Mouse (Mus musculus) midbrain, embryonic 11.5 days (tissue): ENCODE results near the gene G430095P16Rik. TPM values are rescaled to one million over a fixed set of nuclear protein-coding genes. Genes with fewer than 3 reads are reported as not detected.

Experiments
- ATAC-seq: fragments of 200-750 bp; cut with Nextera tagmentation; 2 replicates; pipeline ENCODE4 v1.8.0; 2017; ENCODE audit warnings: moderate TSS enrichment, moderate library complexity; ENCODE audit not compliant: low FRiP score
- DNase-seq: peaks from one replicate; pipeline ENCODE4 v3.0.0; 2015; ENCODE audit warnings: low spot score; ENCODE audit errors: missing footprints
- H3K27ac ChIP-seq: fragments of 300-500 bp; sonication (generic); 2 replicates; pipeline ENCODE4 v1.5.1; 2014; ENCODE audit warnings: low read depth, low read length
- H3K27me3 ChIP-seq: fragments of 300-500 bp; sonication (generic); 2 replicates; pipeline ENCODE4 v1.6.1; 2014; ENCODE audit warnings: mild to moderate bottlenecking, low read length, moderate library complexity, mixed read lengths; ENCODE audit not compliant: control insufficient read depth, insufficient read depth
- H3K36me3 ChIP-seq: fragments of 300-500 bp; sonication (generic); 2 replicates; pipeline ENCODE4 v1.6.1; 2014; ENCODE audit warnings: mild to moderate bottlenecking, low read length, moderate library complexity, mixed read lengths; ENCODE audit not compliant: control insufficient read depth, insufficient read depth
- H3K4me1 ChIP-seq: fragments of 300-500 bp; sonication (generic); 2 replicates; pipeline ENCODE4 v1.6.1; 2014; ENCODE audit warnings: low read length; ENCODE audit not compliant: control insufficient read depth, insufficient read depth
- H3K4me2 ChIP-seq: fragments of 300-500 bp; sonication (generic); 2 replicates; pipeline ENCODE4 v1.6.1; 2014; ENCODE audit warnings: mild to moderate bottlenecking, moderate library complexity
- H3K4me3 ChIP-seq: fragments of 300-500 bp; sonication (generic); 2 replicates; pipeline ENCODE4 v1.5.1; 2014; ENCODE audit warnings: low read depth, low read length
- H3K9ac ChIP-seq: fragments of 300-500 bp; sonication (generic); 2 replicates; pipeline ENCODE4 v1.6.1; 2014; ENCODE audit warnings: low read length
- H3K9me3 ChIP-seq: fragments of 300-500 bp; sonication (generic); 2 replicates; pipeline ENCODE4 v1.6.1; 2016; ENCODE audit warnings: low read length; ENCODE audit not compliant: control insufficient read depth
- WGBS: fragments of 180-500 bp; shearing (Covaris S2); extraction: QIAGEN DNeasy Blood & Tissue Kit; methylation state at CpG from one replicate; pipeline ENCODE4 v1.1.7; 2014; 5-methylcytosine and 5-hydroxymethylcytosine counted together
- polyA plus RNA-seq: library from polyadenylated mRNA; unstranded; fragments of >200 nt; fragmentation: Nextera tagmentation; extraction: Ambion mirVana; gene quantifications from 2 replicates; pipeline ENCODE4 v1.2.1, GENCODE M21; 2014

The G430095P16Rik gene
- polyA plus RNA-seq, 1 experiment from 2014 or later: 1.9 TPM

DNA sequence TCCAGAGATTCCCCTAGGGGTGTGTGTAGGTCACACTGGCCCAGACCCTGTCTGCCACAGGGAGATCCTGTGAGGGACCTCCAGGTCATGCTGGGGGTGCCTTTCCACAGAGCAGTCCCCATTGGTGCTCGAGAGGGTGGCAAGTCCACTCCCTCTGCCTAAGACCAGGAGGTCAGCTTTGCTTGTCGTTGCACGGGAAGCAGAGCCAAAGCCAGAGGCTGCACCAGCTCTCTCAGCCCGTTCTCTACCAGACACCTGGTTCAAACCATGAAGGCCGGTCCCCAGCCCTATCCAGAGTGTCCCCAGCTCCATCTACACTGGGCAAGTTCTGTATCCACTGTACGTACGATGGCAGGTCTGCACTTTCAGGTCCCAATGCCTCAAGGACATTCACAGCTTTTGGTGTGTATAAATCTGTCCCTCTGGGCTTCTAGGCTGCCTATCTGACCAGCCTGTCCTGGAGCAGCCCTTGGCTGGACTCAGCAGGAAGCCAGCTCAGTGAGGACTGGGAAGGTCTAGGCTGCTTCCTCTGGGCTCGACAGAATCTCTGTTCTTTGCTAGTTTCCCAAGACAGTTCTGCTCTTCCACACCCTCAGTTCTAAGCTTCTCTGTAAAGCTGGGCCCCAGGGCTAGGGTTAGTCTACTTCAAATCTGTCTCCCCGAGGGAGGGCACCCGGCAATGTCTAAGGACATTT is 2.6 kb downstream of the G430095P16Rik start:
- Histone ChIP-seq H3K4me1 (peaks cover 23% of the 10 kb centered on the region), H3K4me3 (no peak overlapping the region), H3K4me2 (no peak overlapping the region), H3K27me3 (peaks cover 31% of the 10 kb centered on the region), H3K27ac (no peak overlapping the region), H3K9ac (peak overlapping the region; percentile 3; the same call in 1 of the 2 replicates), H3K36me3 (no peaks in the 10 kb centered on the region), H3K9me3 (no peaks in the 10 kb centered on the region)
- ATAC-seq (no peak), DNase-seq (no peak)
- 61% methylated on average over 10 of the region's 10 CpGs for WGBS

- Histone ChIP-seq H3K9me3 (no peaks in the 10 kb centered on the region), H3K4me3 (no peak overlapping the region), H3K4me2 (no peak overlapping the region), H3K27ac (no peak overlapping the region), H3K36me3 (no peaks in the 10 kb centered on the region), H3K27me3 (peaks cover 27% of the 10 kb centered on the region), H3K4me1 (peaks cover 28% of the 10 kb centered on the region), H3K9ac (peak overlapping the region; percentile 3; the same call in 1 of the 2 replicates)
- DNase-seq: no peak
- no peak for ATAC-seq
- 16% methylated on average over 3 of the region's 3 CpGs for WGBS
Measured at GRCm38 (mm10) chr8:84725941-84726259, 3.1 kb downstream of the G430095P16Rik start.

DNA sequence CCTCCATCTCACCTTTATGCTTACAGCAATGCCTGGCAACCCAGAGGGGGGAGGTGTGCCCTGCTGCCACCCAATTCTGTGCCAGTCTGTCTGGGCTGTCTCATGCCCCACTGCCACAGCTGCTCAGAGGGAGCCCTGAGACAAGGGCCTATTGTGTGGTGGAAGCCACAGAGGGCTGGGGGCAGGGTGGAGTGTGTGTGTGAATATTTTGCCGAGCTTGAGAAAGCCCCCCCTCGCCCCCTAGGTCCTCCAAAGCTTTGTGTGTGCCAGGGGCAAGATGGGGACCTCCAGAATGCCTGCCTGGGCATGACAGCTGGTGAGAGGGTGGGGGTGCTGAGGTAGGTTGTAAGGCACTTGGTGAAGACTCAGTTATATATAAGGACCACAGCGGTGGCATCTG is 5.7 kb downstream of the G430095P16Rik start:
- Histone ChIP-seq H3K4me3 (no peak overlapping the region), H3K9me3 (no peaks in the 10 kb centered on the region), H3K27me3 (peaks cover 25% of the 10 kb centered on the region), H3K4me2 (no peak overlapping the region), H3K27ac (no peak overlapping the region), H3K4me1 (peaks cover 30% of the 10 kb centered on the region), H3K9ac (no peak overlapping the region), H3K36me3 (no peaks in the 10 kb centered on the region)
- 68% methylated on average over 3 of the region's 3 CpGs for WGBS
- DNase-seq: no peak
- no peak for ATAC-seq

GRCm38 (mm10) chr8:84729921-84730362 is 7.1 kb downstream of the G430095P16Rik start:
- no peak overlapping the region for H3K4me3 ChIP-seq
- 93% methylated on average over 16 of the region's 16 CpGs for WGBS
- DNase-seq (no peak), ATAC-seq (no peak)
- no peaks in the 10 kb centered on the region for H3K36me3 ChIP-seq
- H3K27ac ChIP-seq: no peak overlapping the region; the same call in 1 of the 2 replicates
- H3K9me3 ChIP-seq: no peaks in the 10 kb centered on the region
- no peak overlapping the region for H3K4me2 ChIP-seq
- H3K4me1 ChIP-seq: peaks cover 26% of the 10 kb centered on the region
- peaks cover 27% of the 10 kb centered on the region for H3K27me3 ChIP-seq
- H3K9ac ChIP-seq: 0 out of 2 replicates have a peak overlapping the region, but pooled peaks have one; percentile 27

- H3K4me2 ChIP-seq: no peak overlapping the region
- no peaks in the 10 kb centered on the region for H3K36me3 ChIP-seq
- 22% methylated on average over 9 of the region's 9 CpGs for WGBS
- 0 out of 2 replicates have a peak overlapping the region, but pooled peaks have one; percentile 6 for H3K9ac ChIP-seq
- peaks cover 32% of the 10 kb centered on the region for H3K27me3 ChIP-seq
- ATAC-seq (peak; percentile 64), DNase-seq (peak; percentile 92)
- H3K4me1 ChIP-seq: peaks cover 22% of the 10 kb centered on the region
- H3K4me3 ChIP-seq: no peak overlapping the region
- peak overlapping the region; percentile 76 for H3K27ac ChIP-seq
- no peaks in the 10 kb centered on the region for H3K9me3 ChIP-seq
Measured at GRCm38 (mm10) chr8:84730541-84731370, 7.9 kb downstream of the G430095P16Rik start.

DNA sequence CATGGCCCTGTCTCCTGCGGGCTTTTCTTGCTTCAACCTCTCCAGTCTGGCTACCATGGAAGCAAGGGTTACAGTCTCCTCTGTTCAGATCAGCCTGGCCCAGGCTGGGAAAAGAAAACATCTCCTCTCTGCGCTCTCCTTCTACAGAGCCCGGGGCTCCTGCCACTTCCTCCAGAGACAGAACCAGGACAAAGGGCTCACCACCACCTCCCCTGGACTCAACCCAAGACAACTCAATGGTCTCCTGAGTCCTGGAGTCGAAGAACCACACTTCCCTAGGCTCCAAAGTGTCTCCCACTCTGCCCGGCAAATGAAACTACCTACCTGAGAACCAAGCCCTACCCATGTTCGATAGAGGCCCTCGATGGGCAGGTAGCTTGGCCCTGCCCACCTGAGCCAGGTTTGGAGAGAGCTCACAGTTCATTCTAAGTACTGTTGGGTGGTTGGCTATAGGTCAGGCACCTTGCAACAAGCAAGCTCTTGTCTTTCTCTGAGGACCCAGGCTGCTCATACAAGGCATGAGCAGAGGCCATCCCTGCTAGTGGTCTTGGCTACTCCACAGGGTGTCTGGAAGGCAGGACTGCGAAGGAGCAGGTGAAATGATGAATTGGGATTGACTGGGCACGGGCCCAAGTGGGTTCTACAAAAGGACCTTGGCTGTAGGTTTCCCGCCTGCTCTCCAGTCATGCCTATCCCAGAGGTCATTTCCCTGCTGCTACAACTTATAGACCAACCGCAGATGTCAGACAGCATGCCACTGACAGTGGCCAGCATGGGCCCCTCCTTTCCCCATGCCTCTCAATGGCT is 8.8 kb downstream of the G430095P16Rik start:
- Histone ChIP-seq H3K4me3 (no peak overlapping the region), H3K27ac (peak overlapping the region; percentile 76), H3K4me2 (no peak overlapping the region), H3K9ac (no peak overlapping the region), H3K9me3 (no peaks in the 10 kb centered on the region), H3K4me1 (peaks cover 22% of the 10 kb centered on the region), H3K36me3 (no peaks in the 10 kb centered on the region), H3K27me3 (peaks cover 40% of the 10 kb centered on the region)
- 70% methylated on average over 11 of the region's 11 CpGs for WGBS
- DNase-seq (no peak), ATAC-seq (no peak)

- no peak overlapping the region for H3K4me3 ChIP-seq
- no peak for DNase-seq
- 80% methylated on average over 5 of the region's 5 CpGs for WGBS
- no peaks in the 10 kb centered on the region for H3K9me3 ChIP-seq
- H3K27ac ChIP-seq: no peak overlapping the region
- H3K27me3 ChIP-seq: peaks cover 49% of the 10 kb centered on the region
- H3K36me3 ChIP-seq: no peaks in the 10 kb centered on the region
- H3K4me1 ChIP-seq: peaks cover 22% of the 10 kb centered on the region
- H3K4me2 ChIP-seq: no peak overlapping the region
- no peak overlapping the region for H3K9ac ChIP-seq
- ATAC-seq: no peak
Measured at GRCm38 (mm10) chr8:84732545-84732944, 9.7 kb downstream of the G430095P16Rik start.

GRCm38 (mm10) chr8:84732996-84733395 is 10.2 kb downstream of the G430095P16Rik start:
- no peaks in the 10 kb centered on the region for H3K9me3 ChIP-seq
- H3K9ac ChIP-seq: no peak overlapping the region
- H3K36me3 ChIP-seq: no peaks in the 10 kb centered on the region
- DNase-seq (no peak), ATAC-seq (no peak)
- H3K4me3 ChIP-seq: no peak overlapping the region
- 54% methylated on average over 5 of the region's 6 CpGs for WGBS
- H3K4me1 ChIP-seq: peaks cover 25% of the 10 kb centered on the region
- peaks cover 53% of the 10 kb centered on the region for H3K27me3 ChIP-seq
- H3K4me2 ChIP-seq: no peak overlapping the region
- H3K27ac ChIP-seq: no peak overlapping the region
